Mouse (Mus musculus): ENCODE measurements around the gene Stc2.

The Stc2 gene

GRCm38 (mm10) chr11:31369648-31370286, at the start of gene Stc2:
Gene Stc2 (minus strand): TSS chr11:31370074.
- DNase-seq, result peak; percentile 36

GRCm38 (mm10) chr11:31417071-31417470, 47.2 kb upstream of the Stc2 start:
- no peak for DNase-seq

- no peak for DNase-seq
Measured at GRCm38 (mm10) chr11:31412376-31412775, 42.5 kb upstream of the Stc2 start.

GRCm38 (mm10) chr11:31406736-31407135, 36.9 kb upstream of the Stc2 start:
- DNase-seq, result no peak

- no peak for DNase-seq
Measured at GRCm38 (mm10) chr11:31403080-31403479, 33.2 kb upstream of the Stc2 start.

GRCm38 (mm10) chr11:31398604-31399003, 28.7 kb upstream of the Stc2 start:
- no peak for DNase-seq

GRCm38 (mm10) chr11:31396638-31397417, 27.0 kb upstream of the Stc2 start:
- DNase-seq, result no peak

- DNase-seq, result no peak
Measured at GRCm38 (mm10) chr11:31394026-31394425, 24.2 kb upstream of the Stc2 start.

GRCm38 (mm10) chr11:31392340-31392739, 22.5 kb upstream of the Stc2 start:
- DNase-seq, result no peak

- no peak for DNase-seq
Measured at GRCm38 (mm10) chr11:31388890-31389289, 19.0 kb upstream of the Stc2 start.

GRCm38 (mm10) chr11:31387526-31387925, 17.7 kb upstream of the Stc2 start:
- DNase-seq, result no peak

- DNase-seq, result no peak
Measured at GRCm38 (mm10) chr11:31386571-31386970, 16.7 kb upstream of the Stc2 start.

- DNase-seq, result no peak
Measured at GRCm38 (mm10) chr11:31383968-31384367, 14.1 kb upstream of the Stc2 start.

- DNase-seq, result no peak
Measured at GRCm38 (mm10) chr11:31382145-31382544, 12.3 kb upstream of the Stc2 start.

- no peak for DNase-seq
Measured at GRCm38 (mm10) chr11:31373438-31373837, 3.6 kb upstream of the Stc2 start.

GRCm38 (mm10) chr11:31372206-31372605, 2.3 kb upstream of the Stc2 start:
- DNase-seq, result no peak

GRCm38 (mm10) chr11:31371256-31371838, 1.5 kb upstream of the Stc2 start:
- no peak for DNase-seq

GRCm38 (mm10) chr11:31370436-31371230, 759 bp upstream of the Stc2 start:
- no peak for DNase-seq

- peak; percentile 11 for DNase-seq
Measured at GRCm38 (mm10) chr11:31368965-31369647, 768 bp downstream of the Stc2 start.

- no peak for DNase-seq
Measured at GRCm38 (mm10) chr11:31368252-31368964, 1.5 kb downstream of the Stc2 start.

GRCm38 (mm10) chr11:31366827-31367226, 3.0 kb downstream of the Stc2 start:
- DNase-seq, result no peak

- no peak for DNase-seq
Measured at GRCm38 (mm10) chr11:31366421-31366820, 3.5 kb downstream of the Stc2 start.
